Mouse (Mus musculus): ENCODE results near the gene Cwc27. TPM values are rescaled to one million over a fixed set of nuclear protein-coding genes. Genes with fewer than 3 reads are reported as not detected.

Cwc27 gene
- polyA plus RNA-seq, 1 experiment from 2014 or later = 26.7 TPM

DNA sequence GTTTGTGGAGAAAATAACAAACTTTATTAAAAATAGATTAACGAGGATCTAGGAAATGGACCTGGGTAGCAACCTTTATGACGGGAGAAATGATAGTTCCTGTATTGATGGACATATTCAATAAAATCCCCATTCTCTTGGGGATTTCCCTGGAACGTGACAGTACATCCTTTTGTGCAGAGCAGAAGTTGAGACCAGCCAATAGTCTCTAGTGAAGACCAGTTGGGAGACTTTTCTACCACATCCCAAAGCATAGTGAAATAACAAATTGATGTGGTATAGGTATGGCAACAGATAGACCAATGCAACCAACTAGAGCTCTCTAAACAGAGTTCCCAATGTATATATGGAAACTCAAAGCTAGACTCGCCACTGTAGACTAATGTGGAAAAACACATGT is 220.7 kb downstream of the Cwc27 start:
- Histone ChIP-seq H3K4me1 (no peaks in the 10 kb centered on the region), H3K9ac (no peak overlapping the region), H3K4me2 (no peak overlapping the region), H3K9me3 (no peaks in the 10 kb centered on the region), H3K27ac (no peak overlapping the region), H3K27me3 (no peaks in the 10 kb centered on the region), H3K4me3 (no peak overlapping the region), H3K36me3 (no peaks in the 10 kb centered on the region)
- 86% methylated on average over 4 of the region's 4 CpGs for WGBS
- no peak for ATAC-seq (ENCODE audit: insufficient number of reproducible peaks, low FRiP score, low TSS enrichment, low read depth)

GRCm38 (mm10) chr13:104594820-104595351 is 222.1 kb downstream of the Cwc27 start:
- ATAC-seq (ENCODE audit: insufficient number of reproducible peaks, low FRiP score, low TSS enrichment, low read depth) = no peak
- no peak overlapping the region for H3K4me3 ChIP-seq
- no peak overlapping the region for H3K27ac ChIP-seq
- no peaks in the 10 kb centered on the region for H3K27me3 ChIP-seq
- no peak overlapping the region for H3K4me2 ChIP-seq
- H3K4me1 ChIP-seq = peaks cover 5% of the 10 kb centered on the region
- WGBS = 66% methylated on average over 4 of the region's 4 CpGs
- H3K9ac ChIP-seq = no peak overlapping the region
- no peaks in the 10 kb centered on the region for H3K36me3 ChIP-seq
- no peaks in the 10 kb centered on the region for H3K9me3 ChIP-seq

DNA sequence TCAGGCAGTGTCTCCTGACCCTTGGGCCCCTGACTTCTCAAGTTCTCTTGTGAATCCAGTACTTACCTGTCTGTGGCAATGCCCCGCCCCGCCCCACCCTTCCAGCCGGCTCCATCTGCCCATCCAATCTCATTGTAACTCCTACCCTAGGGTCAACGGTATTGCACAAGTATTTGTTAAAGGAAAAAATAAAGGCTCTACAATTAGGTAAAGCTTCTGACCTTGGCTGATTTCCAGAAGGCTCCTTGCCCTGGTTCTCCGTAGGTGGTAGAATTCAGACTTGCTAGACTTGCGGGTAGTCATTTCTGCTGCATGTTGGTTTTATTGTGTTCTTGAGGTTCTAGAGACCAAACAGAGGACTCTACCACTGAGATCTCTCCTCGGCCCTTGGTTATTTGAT is 226.0 kb downstream of the Cwc27 start:
- H3K9me3 ChIP-seq = no peaks in the 10 kb centered on the region
- no peak for ATAC-seq (ENCODE audit: insufficient number of reproducible peaks, low FRiP score, low TSS enrichment, low read depth)
- no peak overlapping the region for H3K27ac ChIP-seq
- no peak overlapping the region for H3K4me3 ChIP-seq
- H3K9ac ChIP-seq = no peak overlapping the region
- H3K4me1 ChIP-seq = peaks cover 10% of the 10 kb centered on the region
- H3K4me2 ChIP-seq = no peak overlapping the region
- no peaks in the 10 kb centered on the region for H3K27me3 ChIP-seq
- WGBS = 75% methylated on average over 7 of the region's 7 CpGs
- H3K36me3 ChIP-seq = no peaks in the 10 kb centered on the region

DNA sequence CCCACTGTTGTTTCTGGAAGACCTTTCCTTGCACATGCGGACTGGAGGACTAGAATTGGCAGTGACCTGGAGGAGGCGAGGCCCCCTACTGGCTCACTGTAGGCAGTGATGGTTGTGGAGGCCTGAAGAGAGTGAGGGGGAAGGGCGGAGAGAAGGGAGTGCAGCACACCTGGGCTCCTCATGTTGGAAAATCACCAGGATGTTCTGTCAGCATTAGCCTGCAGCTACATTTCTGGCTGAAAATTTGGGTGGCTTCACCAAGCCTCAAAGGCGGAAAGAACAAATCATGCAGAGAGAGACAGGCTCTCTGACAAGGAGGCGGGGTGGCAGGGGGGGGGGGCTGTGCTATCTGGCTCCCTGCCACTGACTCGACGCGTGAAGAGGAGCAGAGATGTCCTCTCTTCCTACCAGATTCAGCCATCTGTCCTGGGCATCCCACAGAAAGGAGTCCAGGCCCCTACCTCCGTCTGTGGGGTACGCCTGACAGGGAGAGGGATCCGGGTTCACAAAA is 226.8 kb downstream of the Cwc27 start:
- no peaks in the 10 kb centered on the region for H3K9me3 ChIP-seq
- H3K27me3 ChIP-seq = no peaks in the 10 kb centered on the region
- H3K27ac ChIP-seq = no peak overlapping the region
- 45% methylated on average over 11 of the region's 11 CpGs for WGBS
- no peaks in the 10 kb centered on the region for H3K36me3 ChIP-seq
- no peak overlapping the region for H3K9ac ChIP-seq
- no peak overlapping the region for H3K4me3 ChIP-seq
- peak; percentile 40 for ATAC-seq (ENCODE audit: insufficient number of reproducible peaks, low FRiP score, low TSS enrichment, low read depth)
- H3K4me2 ChIP-seq = no peak overlapping the region
- H3K4me1 ChIP-seq = peaks cover 13% of the 10 kb centered on the region

GRCm38 (mm10) chr13:104588383-104588782 is 228.6 kb downstream of the Cwc27 start:
- 67% methylated on average over 5 of the region's 5 CpGs for WGBS
- no peak for ATAC-seq (ENCODE audit: insufficient number of reproducible peaks, low FRiP score, low TSS enrichment, low read depth)

More at GRCm38 (mm10) chr13:104588383-104588782, 228.6 kb downstream of the Cwc27 start:
- Histone ChIP-seq H3K36me3 (no peaks in the 10 kb centered on the region), H3K4me3 (no peak overlapping the region), H3K4me2 (no peak overlapping the region), H3K27ac (no peak overlapping the region), H3K9ac (no peak overlapping the region), H3K9me3 (no peaks in the 10 kb centered on the region), H3K4me1 (peaks cover 13% of the 10 kb centered on the region), H3K27me3 (no peaks in the 10 kb centered on the region)

Other genes with a start within 250 kb of the Cwc27 start
- 20.0 and 21.7 TPM in 2 replicates for gene Srek1ip1, start 24.7 kb downstream of the Cwc27 start, polyA plus RNA-seq (2015; fragmentation: Nextera tagmentation; extraction: Ambion mirVana)
- 0.26 and 0.78 TPM in 2 replicates for gene Shisal2b, start 46.8 kb upstream of the Cwc27 start, polyA plus RNA-seq (2015; fragmentation: Nextera tagmentation; extraction: Ambion mirVana)
- 4.8 and 5.0 TPM in 2 replicates for gene Rgs7bp, start 237.8 kb upstream of the Cwc27 start, polyA plus RNA-seq (2015; fragmentation: Nextera tagmentation; extraction: Ambion mirVana)

Data from limb, embryonic 15.5 days (tissue).